In the genomic region with DNA sequence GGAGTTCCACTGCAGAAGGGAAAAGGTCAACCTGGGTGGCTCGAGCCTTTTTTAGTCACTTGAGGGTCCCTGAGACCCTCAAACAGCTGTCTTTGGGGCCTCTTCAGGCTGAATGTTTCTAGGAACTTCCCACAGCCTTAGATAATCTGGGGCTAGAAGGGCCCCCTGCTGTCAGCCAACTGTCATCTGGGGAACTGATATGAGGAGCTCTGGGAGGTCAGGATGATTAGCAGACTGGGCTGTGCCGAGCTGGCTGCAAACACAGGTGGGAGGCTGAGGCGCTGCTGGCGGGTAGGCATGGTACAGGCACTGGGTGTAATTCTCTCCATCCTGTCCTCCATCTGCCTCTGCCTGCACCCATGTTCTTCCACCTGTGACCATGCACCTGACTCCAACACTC, we compare ENCODE assay signal across 12 mouse cellular contexts. TPM values are rescaled to one million over a fixed set of nuclear protein-coding genes. Genes with fewer than 3 reads are reported as not detected.
A peak's percentile ranks its signal among the peaks of the same experiment; 100 is the strongest.
DNase-seq lines count a peak whose midpoint lies in the region; ATAC-seq and TF ChIP-seq lines count a peak whose summit lies in the region.
"Had no signal": no experiment of that assay in that cellular context is flagged by ENCODE, and none has a peak within 500 bp of the region (broad histone marks: within the 10 kb centered on the region; RNA-seq: fewer than 3 reads in every experiment).

No protein-coding gene starts in this region.

- H3K9ac ChIP-seq in lung, embryonic 14.5 days: no peak overlapping the region
- no peak overlapping the region for H3K9ac ChIP-seq in forebrain, embryonic 14.5 days (ENCODE audit: low read length)
- no peak overlapping the region for H3K9ac ChIP-seq in hindbrain, postnatal 0 days (replicated peaks; ENCODE audit: low read length)
- H3K9ac ChIP-seq: lung, embryonic 15.5 days had no signal

- 40% methylated on average over 4 of the region's 4 CpGs for WGBS in lung, embryonic 14.5 days
- WGBS in forebrain, embryonic 14.5 days: 78% methylated on average over 4 of the region's 4 CpGs
- WGBS in hindbrain, postnatal 0 days: 66% methylated on average over 4 of the region's 4 CpGs

- TF ChIP-seq CTCF in lung, embryonic 14.5 days (IDR thresholded peaks at IDR 0.05; ENCODE audit: low read depth): no peak
- TF ChIP-seq CTCF in hindbrain, postnatal 0 days (IDR thresholded peaks at IDR 0.05; ENCODE audit: low read depth): no peak

- DNase-seq in lung, embryonic 14.5 days: no peak
- DNase-seq in lung, postnatal 36 days: no peak
- DNase-seq in cerebellum, adult 18-20 months: peak; percentile 73 to 77
- peak; percentile 72 for DNase-seq in retina, postnatal 1 day
- no peak for DNase-seq in ovary, adult 18-20 months (ENCODE audit: low spot score)
- DNase-seq in forebrain, embryonic 14.5 days (ENCODE audit: low spot score): no peak
- no peak for DNase-seq in hindbrain, postnatal 0 days (ENCODE audit: low spot score)

- peak overlapping the region; percentile 36; the same call in 1 of the 2 replicates for H3K27ac ChIP-seq in lung, embryonic 14.5 days (ENCODE audit: low read depth)
- H3K27ac ChIP-seq in forebrain, embryonic 14.5 days (ENCODE audit: low read depth, low read length): no peak overlapping the region
- no peak overlapping the region for H3K27ac ChIP-seq in hindbrain, postnatal 0 days
- H3K27ac ChIP-seq: lung, embryonic 15.5 days had no signal

- no peaks in the 10 kb centered on the region for H3K27me3 ChIP-seq in lung, embryonic 14.5 days (ENCODE audit: insufficient read depth, low read length)
- no peaks in the 10 kb centered on the region for H3K27me3 ChIP-seq in forebrain, embryonic 14.5 days (replicated peaks; ENCODE audit: control insufficient read depth, insufficient read depth, low read length)
- H3K27me3 ChIP-seq in hindbrain, postnatal 0 days (ENCODE audit: insufficient read depth, low read length): no peaks in the 10 kb centered on the region
- H3K27me3 ChIP-seq: lung, embryonic 15.5 days had no signal

- no peaks in the 10 kb centered on the region for H3K9me3 ChIP-seq in lung, embryonic 14.5 days (ENCODE audit: low read depth, low read length)
- H3K9me3 ChIP-seq in forebrain, embryonic 14.5 days (replicated peaks; ENCODE audit: control insufficient read depth, low read length): no peaks in the 10 kb centered on the region
- H3K9me3 ChIP-seq in hindbrain, postnatal 0 days (ENCODE audit: low read length): no peaks in the 10 kb centered on the region
- H3K9me3 ChIP-seq: lung, embryonic 15.5 days had no signal

- ATAC-seq in lung, embryonic 14.5 days (ENCODE audit: insufficient read depth): no peak
- ATAC-seq in erythroblast, adult 5-6 weeks (replicated peaks; ENCODE audit: low FRiP score, poor library complexity, severe bottlenecking): peak; percentile 74
- no peak for ATAC-seq in forebrain, embryonic 14.5 days
- no peak for ATAC-seq in hindbrain, postnatal 0 days
- ATAC-seq: forebrain, embryonic 16.5 days had no signal

- peak overlapping the region; percentile 18; the same call in 1 of the 2 replicates for H3K4me2 ChIP-seq in lung, embryonic 14.5 days
- no peak overlapping the region for H3K4me2 ChIP-seq in forebrain, embryonic 14.5 days (ENCODE audit: low read length)
- no peak overlapping the region for H3K4me2 ChIP-seq in hindbrain, postnatal 0 days (ENCODE audit: low read depth, low read length)
- H3K4me2 ChIP-seq: lung, embryonic 15.5 days had no signal

- peaks cover 97% of the 10 kb centered on the region for H3K36me3 ChIP-seq in lung, embryonic 14.5 days (ENCODE audit: insufficient read depth)
- H3K36me3 ChIP-seq in forebrain, embryonic 14.5 days (ENCODE audit: control insufficient read depth, insufficient read depth, low read length): peaks cover 100% of the 10 kb centered on the region
- H3K36me3 ChIP-seq in hindbrain, postnatal 0 days (ENCODE audit: insufficient read depth, low read length): peaks cover 76% of the 10 kb centered on the region

- no peaks in the 10 kb centered on the region for H3K4me1 ChIP-seq in lung, embryonic 14.5 days (ENCODE audit: insufficient read depth)
- H3K4me1 ChIP-seq in forebrain, embryonic 14.5 days (ENCODE audit: control insufficient read depth, insufficient read depth, low read length): no peaks in the 10 kb centered on the region
- peaks cover 14% of the 10 kb centered on the region; the same call in 1 of the 2 replicates for H3K4me1 ChIP-seq in hindbrain, postnatal 0 days (ENCODE audit: insufficient read depth, low read length)
- H3K4me1 ChIP-seq: lung, embryonic 15.5 days had no signal

- H3K4me3 ChIP-seq in lung, embryonic 14.5 days (ENCODE audit: low read depth, low read length): peak overlapping the region; percentile 9; the same call in 1 of the 2 replicates
- H3K4me3 ChIP-seq in forebrain, embryonic 14.5 days (ENCODE audit: low read depth, low read length): no peak overlapping the region
- no peak overlapping the region for H3K4me3 ChIP-seq in hindbrain, postnatal 0 days (ENCODE audit: low read length)
- H3K4me3 ChIP-seq: lung, embryonic 15.5 days had no signal

RNA-seq across cellular contexts. Expression of a gene that starts 18.7 kb away (rescaled TPM):
- polyA plus RNA-seq in lung, embryonic 14.5 days (2014; fragmentation: Nextera tagmentation; extraction: Ambion mirVana): 0.51 and 1.9 TPM in 2 replicates
- not detected in 2 replicates for total RNA-seq in erythroblast, adult 5-6 weeks (2015; ENCODE audit: low replicate concordance)
- total RNA-seq in erythroblast, adult 5-6 weeks (2017; ENCODE audit: low replicate concordance): 1.4 TPM in 1 of 2 replicates, not detected in the other
- 0.63 and 1.0 TPM in 2 replicates for polyA plus RNA-seq in forebrain, embryonic 14.5 days (2014; fragmentation: Nextera tagmentation; extraction: Ambion mirVana)
- 0.50 and 1.3 TPM in 2 replicates for total RNA-seq in hindbrain, postnatal 0 days (2014; rRNA removed)
- polyA plus RNA-seq in hindbrain, postnatal 0 days (2015; fragmentation: Nextera tagmentation; extraction: Ambion mirVana): 0.97 and 1.4 TPM in 2 replicates

RNA-seq across cellular contexts. Expression of a gene that starts 18.8 kb away (rescaled TPM):
- polyA plus RNA-seq in lung, embryonic 14.5 days (2014; fragmentation: Nextera tagmentation; extraction: Ambion mirVana): 219 and 239 TPM in 2 replicates
- total RNA-seq in erythroblast, adult 5-6 weeks (2015; ENCODE audit: low replicate concordance): 52.0 and 98.0 TPM in 2 replicates
- 11.4 and 17.8 TPM in 2 replicates for total RNA-seq in erythroblast, adult 5-6 weeks (2017; ENCODE audit: low replicate concordance)
- 391 and 444 TPM in 2 replicates for polyA plus RNA-seq in forebrain, embryonic 14.5 days (2014; fragmentation: Nextera tagmentation; extraction: Ambion mirVana)
- 288 and 352 TPM in 2 replicates for total RNA-seq in hindbrain, postnatal 0 days (2014; rRNA removed)
- polyA plus RNA-seq in hindbrain, postnatal 0 days (2015; fragmentation: Nextera tagmentation; extraction: Ambion mirVana): 430 and 472 TPM in 2 replicates

RNA-seq across cellular contexts. Expression of a gene that starts 32.8 kb away (rescaled TPM):
- polyA plus RNA-seq in lung, embryonic 14.5 days (2014; fragmentation: Nextera tagmentation; extraction: Ambion mirVana): 23.5 and 24.6 TPM in 2 replicates
- 2.7 and 4.0 TPM in 2 replicates for total RNA-seq in erythroblast, adult 5-6 weeks (2015; ENCODE audit: low replicate concordance)
- 8.5 and 11.7 TPM in 2 replicates for total RNA-seq in erythroblast, adult 5-6 weeks (2017; ENCODE audit: low replicate concordance)
- 7.0 and 9.7 TPM in 2 replicates for polyA plus RNA-seq in forebrain, embryonic 14.5 days (2014; fragmentation: Nextera tagmentation; extraction: Ambion mirVana)
- 20.8 and 24.9 TPM in 2 replicates for total RNA-seq in hindbrain, postnatal 0 days (2014; rRNA removed)
- 11.9 and 13.1 TPM in 2 replicates for polyA plus RNA-seq in hindbrain, postnatal 0 days (2015; fragmentation: Nextera tagmentation; extraction: Ambion mirVana)

RNA-seq across cellular contexts. Expression of a gene that starts 43.9 kb away (rescaled TPM):
- 0.34 and 0.41 TPM in 2 replicates for polyA plus RNA-seq in lung, embryonic 14.5 days (2014; fragmentation: Nextera tagmentation; extraction: Ambion mirVana)
- total RNA-seq in erythroblast, adult 5-6 weeks (2015; ENCODE audit: low replicate concordance): not detected in 2 replicates
- not detected in 2 replicates for total RNA-seq in erythroblast, adult 5-6 weeks (2017; ENCODE audit: low replicate concordance)
- polyA plus RNA-seq in forebrain, embryonic 14.5 days (2014; fragmentation: Nextera tagmentation; extraction: Ambion mirVana): 2.2 and 2.5 TPM in 2 replicates
- 1.3 and 3.4 TPM in 2 replicates for total RNA-seq in hindbrain, postnatal 0 days (2014; rRNA removed)
- 0.95 and 1.3 TPM in 2 replicates for polyA plus RNA-seq in hindbrain, postnatal 0 days (2015; fragmentation: Nextera tagmentation; extraction: Ambion mirVana)
- total RNA-seq: heart, postnatal 25 days had no signal

RNA-seq across cellular contexts. Expression of a gene that starts 48.6 kb away (rescaled TPM):
- polyA plus RNA-seq in lung, embryonic 14.5 days (2014; fragmentation: Nextera tagmentation; extraction: Ambion mirVana): not detected in 2 replicates
- not detected in 2 replicates for total RNA-seq in erythroblast, adult 5-6 weeks (2015; ENCODE audit: low replicate concordance)
- total RNA-seq in erythroblast, adult 5-6 weeks (2017; ENCODE audit: low replicate concordance): not detected in 2 replicates
- polyA plus RNA-seq in forebrain, embryonic 14.5 days (2014; fragmentation: Nextera tagmentation; extraction: Ambion mirVana): not detected in 2 replicates
- total RNA-seq in hindbrain, postnatal 0 days (2014; rRNA removed): not detected in 2 replicates
- not detected in 2 replicates for polyA plus RNA-seq in hindbrain, postnatal 0 days (2015; fragmentation: Nextera tagmentation; extraction: Ambion mirVana)
- total RNA-seq: heart, postnatal 25 days had no signal
- polyA plus RNA-seq: forebrain, embryonic 16.5 days; large intestine, adult 2 months; lung, embryonic 15.5 days had no signal

Comparison
In these comparisons a context has a peak if more than half of its experiments do, and no peak if none do; other contexts are left out.
1. DNase-seq: peak in cerebellum, adult 18-20 months (2 of 2) and retina, postnatal 1 day (single experiment); none in lung, embryonic 14.5 days (single experiment), lung, postnatal 36 days (single experiment), ovary, adult 18-20 months (single experiment), forebrain, embryonic 14.5 days (single experiment) and hindbrain, postnatal 0 days (single experiment).